Mouse (Mus musculus) ES-Bruce4 (cell line): ENCODE results near the gene Pcyt2. TPM values are rescaled to one million over a fixed set of nuclear protein-coding genes. Genes with fewer than 3 reads are reported as not detected.

Experiments used
- H3K27ac ChIP-seq: 2 replicates; pipeline ENCODE4 v1.5.1; 2012; ENCODE audit warnings: low read length, inconsistent platforms; ENCODE audit not compliant: insufficient read depth
- H3K27me3 ChIP-seq: 2 replicates; pipeline ENCODE4 v1.6.1; 2012; ENCODE audit warnings: mild to moderate bottlenecking, low read length, inconsistent platforms; ENCODE audit not compliant: control insufficient read depth, poor library complexity, insufficient read depth, severe bottlenecking
- H3K36me3 ChIP-seq: 2 replicates; pipeline ENCODE4 v1.6.1; 2012; ENCODE audit warnings: inconsistent platforms, mild to moderate bottlenecking, low read length, moderate library complexity; ENCODE audit not compliant: control insufficient read depth, poor library complexity, insufficient read depth, severe bottlenecking
- H3K4me1 ChIP-seq: one replicate; pipeline ENCODE4 v1.8.1; 2011; ENCODE audit warnings: low read length; ENCODE audit not compliant: control insufficient read depth, insufficient read depth
- H3K4me3 ChIP-seq: 2 replicates; pipeline ENCODE4 v1.5.1; 2011; ENCODE audit warnings: low read depth, mild to moderate bottlenecking, low read length
- H3K9ac ChIP-seq: 2 replicates; pipeline ENCODE4 v1.6.1; 2012; ENCODE audit warnings: low read depth, mild to moderate bottlenecking, inconsistent platforms; ENCODE audit not compliant: poor library complexity, severe bottlenecking
- H3K9me3 ChIP-seq: replicated peaks from 2 replicates; pipeline ENCODE4 v1.6.1; 2012; ENCODE audit warnings: mild to moderate bottlenecking, low read length, inconsistent platforms; ENCODE audit not compliant: control insufficient read depth, poor library complexity, insufficient read depth, severe bottlenecking
- CTCF ChIP-seq: IDR thresholded peaks from one replicate; pipeline ENCODE4 v1.8.1; 2011; ENCODE audit warnings: low read depth, low read length
- EP300 ChIP-seq: IDR thresholded peaks from 2 replicates; pipeline ENCODE4 v1.6.1; 2011; ENCODE audit warnings: low read depth, low read length; ENCODE audit not compliant: insufficient read depth
- POLR2A ChIP-seq: IDR thresholded peaks from one replicate; pipeline ENCODE4 v1.8.1; 2011; ENCODE audit warnings: low read length; ENCODE audit not compliant: insufficient read depth
- polyA plus RNA-seq: library from polyadenylated mRNA; stranded (reverse); fragments of >200 nt; gene quantifications from 2 replicates; pipeline ENCODE4 v1.2.4, GENCODE M21; 2011; ENCODE audit warnings: low read depth; ENCODE audit not compliant: missing spikeins, insufficient read depth, insufficient read length

Gene Pcyt2
- polyA plus RNA-seq, 1 experiment: 39.6 TPM

DNA sequence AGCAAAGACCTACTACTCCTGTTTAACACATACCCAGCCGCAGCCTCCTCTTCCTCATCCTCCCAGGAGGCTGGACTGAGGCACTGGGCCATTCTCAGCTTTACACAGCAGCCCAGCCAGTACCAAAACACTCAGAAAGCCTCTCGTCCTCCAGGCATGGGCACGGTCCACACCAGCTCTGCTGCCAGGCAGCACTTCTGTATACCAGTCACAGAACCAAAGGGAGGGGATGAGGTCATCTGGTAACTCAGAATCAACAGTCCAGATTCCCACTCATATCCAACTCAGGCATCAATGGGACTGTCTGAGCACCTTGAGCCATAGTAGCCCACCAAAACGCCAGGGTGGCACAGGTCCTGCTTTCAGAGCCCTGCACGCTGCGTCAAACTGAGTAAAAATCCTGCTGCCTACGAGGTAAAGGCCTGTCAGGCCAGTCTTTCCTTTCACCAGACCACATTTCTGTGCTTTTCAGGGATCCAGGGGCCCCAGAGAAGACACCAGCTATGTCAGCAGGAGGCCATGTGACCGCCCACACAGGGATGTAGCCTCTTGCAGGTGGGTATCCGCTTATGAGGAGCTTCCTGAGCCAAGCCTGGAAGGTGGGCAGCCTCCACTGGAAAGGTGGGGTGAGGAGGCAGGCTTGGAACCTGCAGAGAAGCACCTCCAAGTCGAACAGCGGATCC, 9.2 kb upstream of the Pcyt2 start:
- H3K9ac ChIP-seq: no peak overlapping the region
- H3K4me1 ChIP-seq: no peaks in the 10 kb centered on the region
- H3K27me3 ChIP-seq: no peaks in the 10 kb centered on the region
- no peak overlapping the region for H3K4me3 ChIP-seq
- no peak for TF ChIP-seq EP300
- no peak for TF ChIP-seq POLR2A
- no peak for TF ChIP-seq CTCF
- H3K9me3 ChIP-seq: no peaks in the 10 kb centered on the region
- peaks cover 8% of the 10 kb centered on the region; the same call in 1 of the 2 replicates for H3K36me3 ChIP-seq
- no peak overlapping the region for H3K27ac ChIP-seq

DNA sequence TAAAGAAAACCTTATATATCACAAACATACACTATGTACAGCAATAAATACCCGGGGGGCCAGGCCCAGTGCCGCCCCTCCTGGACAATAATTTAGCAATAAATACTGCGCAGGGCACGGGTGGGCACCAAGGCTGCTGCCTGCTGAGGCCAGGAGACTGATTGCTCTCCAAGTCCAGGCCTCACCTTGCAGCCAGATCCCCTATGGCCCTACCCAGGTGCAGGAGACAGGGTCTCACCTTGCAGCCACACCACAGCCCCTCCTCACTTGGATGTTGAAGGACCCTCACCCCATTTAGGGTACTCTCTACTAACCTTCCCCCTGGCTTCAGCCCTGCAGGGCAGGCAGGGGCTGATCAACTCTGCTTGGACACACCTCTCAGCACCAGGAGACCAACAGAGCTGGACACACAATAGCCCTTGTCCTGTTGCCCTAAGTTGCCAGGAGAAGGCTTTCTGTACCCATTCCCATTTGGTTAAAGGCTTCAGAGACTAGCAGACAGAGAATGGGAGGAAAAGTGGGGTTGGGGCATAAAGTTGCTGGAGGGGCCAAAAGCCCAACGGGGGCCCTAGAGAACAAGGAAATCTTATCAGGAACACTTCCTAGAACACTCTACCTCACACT, 7.5 kb upstream of the Pcyt2 start, which contains the start of gene Sirt7:
Gene Sirt7, minus strand, starts transcription at position 89 of the 624 bp plus-strand sequence.
- Histone ChIP-seq H3K9me3 (no peaks in the 10 kb centered on the region), H3K36me3 (peaks cover 8% of the 10 kb centered on the region; the same call in 1 of the 2 replicates), H3K4me1 (no peaks in the 10 kb centered on the region)

DNA sequence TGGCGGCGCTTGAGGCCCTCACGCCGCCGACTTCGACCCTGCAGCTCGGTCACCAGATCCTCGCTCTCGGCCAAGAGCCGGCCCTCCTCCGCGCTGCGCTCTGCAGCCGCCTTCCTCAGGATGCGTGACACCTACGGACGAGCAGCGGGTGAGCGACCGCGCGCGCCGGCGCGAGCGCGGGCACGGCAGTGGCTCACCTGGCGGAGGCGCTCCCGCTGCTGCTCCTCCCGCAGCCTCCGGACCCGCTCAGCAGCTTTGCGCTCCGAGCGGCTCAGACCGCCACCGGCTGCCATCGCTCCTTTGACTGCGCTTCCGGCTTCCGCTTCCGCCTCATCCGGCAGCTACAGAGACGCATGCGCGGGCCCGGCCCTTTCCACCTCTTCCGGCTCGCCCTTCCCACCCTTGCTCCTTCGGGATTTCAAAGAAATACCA, 7.0 kb upstream of the Pcyt2 start:
- no peak overlapping the region for H3K27ac ChIP-seq
- peak overlapping the region; percentile 72 for H3K4me3 ChIP-seq
- H3K36me3 ChIP-seq: peaks cover 8% of the 10 kb centered on the region; the same call in 1 of the 2 replicates
- no peaks in the 10 kb centered on the region for H3K27me3 ChIP-seq
- H3K9ac ChIP-seq: peak overlapping the region; percentile 62
- H3K9me3 ChIP-seq: no peaks in the 10 kb centered on the region
- no peak for TF ChIP-seq CTCF
- TF ChIP-seq EP300: no peak
- TF ChIP-seq POLR2A: no peak
- H3K4me1 ChIP-seq: peaks cover 2% of the 10 kb centered on the region

More for the DNA sequence above, 7.5 kb upstream of the Pcyt2 start, which contains the start of gene Sirt7:
- H3K27ac ChIP-seq: peak within 1 kb of the TSS; percentile 4; the same call in 1 of the 2 replicates
- peak within 1 kb of the TSS; percentile 72 for H3K4me3 ChIP-seq
- no peak for TF ChIP-seq CTCF
- no peak for TF ChIP-seq POLR2A
- TF ChIP-seq EP300: no peak
- no peaks in the 10 kb centered on the region for H3K27me3 ChIP-seq
- H3K9ac ChIP-seq: peak within 1 kb of the TSS; percentile 62

DNA sequence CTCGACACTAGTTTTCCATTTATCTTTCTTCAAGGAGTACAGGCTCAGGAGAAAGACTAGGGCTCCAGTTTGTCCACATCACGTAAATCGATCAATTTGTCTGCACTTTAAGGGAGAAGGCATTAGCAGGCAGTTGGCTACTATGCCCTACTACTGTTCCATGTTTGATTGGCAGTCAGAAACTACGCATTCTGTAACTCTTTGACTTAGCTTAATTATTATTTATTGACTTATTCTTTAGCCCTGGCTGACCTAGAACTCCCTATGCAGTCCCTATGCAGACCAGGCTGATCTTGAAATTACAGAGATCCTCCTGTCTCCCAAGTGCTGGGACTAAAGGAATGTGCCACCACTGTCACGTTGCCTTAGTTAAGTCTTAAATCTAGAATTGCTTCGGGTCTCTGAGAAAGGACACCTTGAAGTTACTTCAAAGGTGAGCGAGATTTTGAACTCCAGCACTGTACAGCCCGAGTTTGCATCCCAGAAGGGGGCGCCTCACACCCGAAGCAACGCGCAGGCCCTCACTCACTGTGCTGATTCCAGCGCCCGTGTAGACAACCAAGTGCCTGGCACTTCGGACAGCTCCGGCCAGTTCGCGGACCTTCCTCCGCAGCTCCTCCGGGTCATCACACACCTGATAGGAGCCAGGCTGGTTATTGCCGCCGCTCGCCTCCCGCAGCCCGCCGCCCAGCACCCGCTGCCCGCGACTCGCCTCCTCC, 6.4 kb upstream of the Pcyt2 start:
- H3K4me3 ChIP-seq: peak overlapping the region; percentile 72
- no peak for TF ChIP-seq POLR2A
- peak; percentile 83 for TF ChIP-seq CTCF
- no peak overlapping the region for H3K27ac ChIP-seq
- H3K9me3 ChIP-seq: no peaks in the 10 kb centered on the region
- no peaks in the 10 kb centered on the region for H3K27me3 ChIP-seq
- peak overlapping the region; percentile 62 for H3K9ac ChIP-seq
- H3K36me3 ChIP-seq: peaks cover 7% of the 10 kb centered on the region; the same call in 1 of the 2 replicates
- H3K4me1 ChIP-seq: peaks cover 2% of the 10 kb centered on the region

DNA sequence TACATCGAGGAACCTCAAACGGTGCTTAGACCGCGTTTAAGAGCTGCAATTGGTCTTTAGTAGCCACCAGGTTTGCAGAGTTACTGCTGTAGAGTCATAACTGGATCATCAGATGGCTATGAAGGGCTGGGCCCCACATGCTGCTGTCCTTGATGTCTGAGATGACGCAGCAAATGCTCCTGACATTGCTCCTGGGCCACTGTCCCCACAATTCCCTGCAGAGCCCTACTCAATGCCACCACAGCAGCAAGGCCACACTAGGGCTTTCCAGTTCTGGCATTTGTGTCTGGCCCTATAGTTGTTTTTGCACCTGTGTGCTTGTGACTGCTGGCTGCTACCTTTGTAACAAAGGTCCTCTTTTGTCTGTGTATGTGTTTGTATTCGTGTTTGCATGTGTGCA, 5.1 kb upstream of the Pcyt2 start:
- Histone ChIP-seq H3K4me3 (no peak overlapping the region), H3K9ac (no peak overlapping the region), H3K27me3 (no peaks in the 10 kb centered on the region), H3K36me3 (no peaks in the 10 kb centered on the region), H3K4me1 (peaks cover 2% of the 10 kb centered on the region), H3K27ac (no peak overlapping the region), H3K9me3 (no peaks in the 10 kb centered on the region)
- TF ChIP-seq CTCF: no peak
- no peak for TF ChIP-seq POLR2A
- TF ChIP-seq EP300: no peak

DNA sequence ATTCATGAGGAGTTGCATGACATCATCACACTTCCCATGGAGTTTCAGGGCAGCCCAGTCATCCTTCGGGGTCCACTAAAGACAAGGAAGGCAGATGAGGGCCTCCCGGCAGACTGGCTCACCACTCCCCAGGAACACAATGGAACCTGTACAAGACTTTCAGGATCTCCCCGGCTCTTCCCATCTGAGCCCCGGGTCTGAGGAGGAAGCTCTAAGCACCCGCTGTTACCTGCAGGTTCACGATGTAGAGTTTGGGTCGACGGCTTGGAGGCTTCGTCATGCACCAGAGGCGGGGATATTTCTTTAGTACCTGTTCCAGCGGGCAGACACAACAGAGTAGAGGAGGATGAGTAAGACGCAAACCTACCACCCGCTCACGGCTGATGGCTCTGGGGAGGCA, 2.5 kb upstream of the Pcyt2 start:
- H3K27ac ChIP-seq: 0 out of 2 replicates have a peak overlapping the region, but pooled peaks have one; percentile 9
- TF ChIP-seq POLR2A: no peak
- no peak for TF ChIP-seq EP300
- TF ChIP-seq CTCF: no peak
- H3K4me3 ChIP-seq: peak overlapping the region; percentile 35
- H3K4me1 ChIP-seq: peaks cover 4% of the 10 kb centered on the region
- no peaks in the 10 kb centered on the region for H3K27me3 ChIP-seq
- H3K36me3 ChIP-seq: no peaks in the 10 kb centered on the region
- H3K9ac ChIP-seq: peak overlapping the region; percentile 43
- H3K9me3 ChIP-seq: no peaks in the 10 kb centered on the region
